Mouse (Mus musculus) erythroblast, embryonic 14.5 days (primary cell): ENCODE results near the gene Cd44.

Experiments used
- GATA1 ChIP-seq: IDR thresholded peaks from 2 replicates; pipeline ENCODE4 v1.6.1; 2012; ENCODE audit warnings: low read length, inconsistent platforms, mixed read lengths
- TAL1 ChIP-seq: IDR thresholded peaks from 3 replicates; pipeline ENCODE4 v1.6.1; 2012; ENCODE audit warnings: low read length, inconsistent platforms, mixed read lengths

- no peak for TF ChIP-seq TAL1
- no peak for TF ChIP-seq GATA1
These were observed 63.3 kb downstream of the Cd44 start for GRCm38 (mm10) chr2:102838179-102838578.
